ENCODE assay signal across 10 mouse cellular contexts in genomic region chr3:127749266-127749665, GRCm38 (mm10). TPM values are rescaled to one million over a fixed set of nuclear protein-coding genes. Genes with fewer than 3 reads are reported as not detected.
DNase-seq lines count a peak whose midpoint lies in the region; ATAC-seq and TF ChIP-seq lines count a peak whose summit lies in the region.
"Had no signal": no experiment of that assay in that cellular context is flagged by ENCODE, and none has a peak within 500 bp of the region (broad histone marks: within the 10 kb centered on the region; RNA-seq: fewer than 3 reads in every experiment).

No protein-coding gene starts in this region.

- no peak overlapping the region for H3K9ac ChIP-seq in heart, embryonic 14.5 days (ENCODE audit: low read length)
- H3K9ac ChIP-seq in embryonic facial prominence, embryonic 11.5 days (replicated peaks; ENCODE audit: low read length) = no peak overlapping the region
- H3K9ac ChIP-seq in hindbrain, embryonic 14.5 days = peak overlapping the region; percentile 3; the same call in 1 of the 2 replicates
- 0 out of 2 replicates have a peak overlapping the region, but pooled peaks have one; percentile 8 for H3K9ac ChIP-seq in midbrain, postnatal 0 days (replicated peaks; ENCODE audit: low read length, poor library complexity, severe bottlenecking)
- H3K9ac ChIP-seq: liver, embryonic 12.5 days had no signal

- peak overlapping the region; percentile 53 for H3K4me2 ChIP-seq in heart, embryonic 14.5 days (ENCODE audit: low read length)
- peak overlapping the region; percentile 32; the same call in 1 of the 2 replicates for H3K4me2 ChIP-seq in embryonic facial prominence, embryonic 11.5 days (ENCODE audit: low read depth, low read length)
- H3K4me2 ChIP-seq in hindbrain, embryonic 14.5 days (replicated peaks) = peak overlapping the region; percentile 49
- peak overlapping the region; percentile 51 for H3K4me2 ChIP-seq in midbrain, postnatal 0 days (ENCODE audit: low read depth, low read length, poor library complexity, severe bottlenecking)
- H3K4me2 ChIP-seq: liver, embryonic 12.5 days had no signal

- peaks cover 43% of the 10 kb centered on the region for H3K27me3 ChIP-seq in heart, embryonic 14.5 days (ENCODE audit: control insufficient read depth, insufficient read depth, low read length)
- H3K27me3 ChIP-seq in embryonic facial prominence, embryonic 11.5 days (ENCODE audit: control insufficient read depth, insufficient read depth, low read length) = peaks cover 16% of the 10 kb centered on the region
- peaks cover 33% of the 10 kb centered on the region; the same call in 1 of the 2 replicates for H3K27me3 ChIP-seq in hindbrain, embryonic 14.5 days (ENCODE audit: control insufficient read depth, insufficient read depth, low read length)
- peaks cover 13% of the 10 kb centered on the region for H3K27me3 ChIP-seq in midbrain, postnatal 0 days (ENCODE audit: insufficient read depth, low read length)

- H3K36me3 ChIP-seq in heart, embryonic 14.5 days (ENCODE audit: control insufficient read depth, insufficient read depth, low read length) = no peaks in the 10 kb centered on the region
- no peaks in the 10 kb centered on the region for H3K36me3 ChIP-seq in embryonic facial prominence, embryonic 11.5 days (replicated peaks; ENCODE audit: control insufficient read depth, insufficient read depth, low read depth, low read length)
- no peaks in the 10 kb centered on the region for H3K36me3 ChIP-seq in hindbrain, embryonic 14.5 days (replicated peaks; ENCODE audit: control insufficient read depth, insufficient read depth)
- no peaks in the 10 kb centered on the region for H3K36me3 ChIP-seq in midbrain, postnatal 0 days (ENCODE audit: insufficient read depth, low read length)
- H3K36me3 ChIP-seq: liver, embryonic 12.5 days had no signal

- H3K27ac ChIP-seq in heart, embryonic 14.5 days (replicated peaks in 1 of 2; ENCODE audit: control insufficient read depth in 1 of 2, insufficient read depth in 1 of 2, low read depth in 2 of 2, low read length in 2 of 2) = no peak overlapping the region
- H3K27ac ChIP-seq in embryonic facial prominence, embryonic 11.5 days (replicated peaks; ENCODE audit: low read depth, low read length) = no peak overlapping the region
- H3K27ac ChIP-seq in hindbrain, embryonic 14.5 days = no peak overlapping the region
- no peak overlapping the region for H3K27ac ChIP-seq in midbrain, postnatal 0 days (ENCODE audit: low read depth, low read length)
- H3K27ac ChIP-seq in gastrocnemius, adult 2 months = no peak overlapping the region
- H3K27ac ChIP-seq: liver, embryonic 12.5 days had no signal

- intact Hi-C loops in heart, postnatal 14 days (cut with DNase I) = no loop called here
- intact Hi-C loops in gastrocnemius, adult 2 months (cut with DNase I) = no loop called here

- ATAC-seq in heart, embryonic 14.5 days (ENCODE audit: insufficient number of reproducible peaks, insufficient read depth, low FRiP score, low read depth) = no peak
- ATAC-seq in embryonic facial prominence, embryonic 11.5 days (replicated peaks; ENCODE audit: insufficient number of reproducible peaks, low FRiP score, low TSS enrichment, low read depth) = no peak
- peak; percentile 72 for ATAC-seq in hindbrain, embryonic 14.5 days (ENCODE audit: low FRiP score)
- ATAC-seq in midbrain, postnatal 0 days (ENCODE audit: low FRiP score) = 0 out of 2 replicates have a peak, but pooled peaks have one; percentile 22
- ATAC-seq: liver, embryonic 12.5 days had no signal

- H3K4me3 ChIP-seq in heart, embryonic 14.5 days (ENCODE audit: control insufficient read depth in 1 of 2, insufficient read depth in 1 of 2, low read depth in 1 of 2, low read length in 2 of 2) = peak overlapping the region in 1 of 2 experiments; percentile 0; a peak in 2 of 4 replicates
- H3K4me3 ChIP-seq in embryonic facial prominence, embryonic 11.5 days (ENCODE audit: low read depth, low read length) = no peak overlapping the region
- peak overlapping the region; percentile 9 for H3K4me3 ChIP-seq in hindbrain, embryonic 14.5 days (replicated peaks; ENCODE audit: low read length)
- H3K4me3 ChIP-seq in midbrain, postnatal 0 days (ENCODE audit: low read depth, low read length) = peak overlapping the region; percentile 17
- H3K4me3 ChIP-seq in gastrocnemius, adult 2 months = no peak overlapping the region
- H3K4me3 ChIP-seq: liver, embryonic 12.5 days had no signal

- no peak for TF ChIP-seq CTCF in midbrain, postnatal 0 days (IDR thresholded peaks at IDR 0.05)
- no peak for TF ChIP-seq CTCF in gastrocnemius, adult 2 months (IDR thresholded peaks at IDR 0.05)

- H3K4me1 ChIP-seq in heart, embryonic 14.5 days (ENCODE audit: control insufficient read depth in 2 of 2, insufficient read depth in 2 of 2, low read length in 2 of 2) = no peaks in the 10 kb centered on the region
- H3K4me1 ChIP-seq in embryonic facial prominence, embryonic 11.5 days (ENCODE audit: control insufficient read depth, insufficient read depth, low read length) = no peaks in the 10 kb centered on the region; the same call in 1 of the 2 replicates
- peaks cover 23% of the 10 kb centered on the region for H3K4me1 ChIP-seq in hindbrain, embryonic 14.5 days (replicated peaks; ENCODE audit: control insufficient read depth, insufficient read depth, low read length)
- peaks cover 8% of the 10 kb centered on the region; the same call in 1 of the 2 replicates for H3K4me1 ChIP-seq in midbrain, postnatal 0 days (ENCODE audit: insufficient read depth, low read length)
- H3K4me1 ChIP-seq: liver, embryonic 12.5 days had no signal

- WGBS in heart, embryonic 14.5 days = 27% methylated on average over 9 of the region's 9 CpGs
- WGBS in embryonic facial prominence, embryonic 11.5 days = 15% methylated on average over 9 of the region's 9 CpGs
- 3% methylated on average over 9 of the region's 9 CpGs for WGBS in hindbrain, embryonic 14.5 days
- WGBS in midbrain, postnatal 0 days = 6% methylated on average over 9 of the region's 9 CpGs

- DNase-seq in heart, postnatal 14 days = no peak
- DNase-seq in embryonic facial prominence, embryonic 11.5 days (ENCODE audit: low spot score) = peak; percentile 54
- DNase-seq in hindbrain, embryonic 14.5 days (ENCODE audit: low spot score) = peak; percentile 44
- peak; percentile 26 for DNase-seq in midbrain, postnatal 0 days (ENCODE audit: low spot score)
- no peak for DNase-seq in gastrocnemius, postnatal 4 days (ENCODE audit: low spot score in 2 of 2)
- no peak for DNase-seq in ovary, postnatal 14 days (ENCODE audit: low spot score)
- no peak for DNase-seq in gastrocnemius, adult 2 months
- DNase-seq: cerebellum, adult 8-10 months had no signal

- H3K9me3 ChIP-seq in heart, embryonic 14.5 days (ENCODE audit: control insufficient read depth, low read length) = no peaks in the 10 kb centered on the region
- H3K9me3 ChIP-seq in embryonic facial prominence, embryonic 11.5 days (replicated peaks; ENCODE audit: control insufficient read depth, low read length) = no peaks in the 10 kb centered on the region
- H3K9me3 ChIP-seq in hindbrain, embryonic 14.5 days (ENCODE audit: control insufficient read depth, low read length) = no peaks in the 10 kb centered on the region
- H3K9me3 ChIP-seq in midbrain, postnatal 0 days (ENCODE audit: low read length) = no peaks in the 10 kb centered on the region
- H3K9me3 ChIP-seq: liver, embryonic 12.5 days had no signal

RNA-seq across cellular contexts. Expression of gene Alpk1, which starts 31.1 kb away (rescaled TPM):
- 1.2 and 2.0 TPM in 2 replicates for polyA plus RNA-seq in heart, embryonic 14.5 days (2014; fragmentation: Nextera tagmentation; extraction: Ambion mirVana)
- total RNA-seq in heart, postnatal 14 days (2021) = 1 to 10 TPM; 2.9 to 5.2 TPM
- 0.60 and 1.1 TPM in 2 replicates for polyA plus RNA-seq in embryonic facial prominence, embryonic 11.5 days (2014; fragmentation: Nextera tagmentation; extraction: Ambion mirVana)
- 0.80 and 0.91 TPM in 2 replicates for polyA plus RNA-seq in hindbrain, embryonic 14.5 days (2014; fragmentation: Nextera tagmentation; extraction: Ambion mirVana)
- total RNA-seq in midbrain, postnatal 0 days (2014; rRNA removed) = 0.60 and 0.99 TPM in 2 replicates
- 0.20 and 0.25 TPM in 2 replicates for polyA plus RNA-seq in midbrain, postnatal 0 days (2015; fragmentation: Nextera tagmentation; extraction: Ambion mirVana)
- 1 to 10 TPM; 2.4 to 2.7 TPM for total RNA-seq in gastrocnemius, postnatal 4 days (2021)
- total RNA-seq in gastrocnemius, adult 2 months (2021) = 1 to 10 TPM; 1.4 to 1.6 TPM

RNA-seq across cellular contexts. Expression of gene Tifa, which starts 40.3 kb away (rescaled TPM):
- 3.6 and 3.8 TPM in 2 replicates for polyA plus RNA-seq in heart, embryonic 14.5 days (2014; fragmentation: Nextera tagmentation; extraction: Ambion mirVana)
- 1 to 10 TPM; 2.1 to 3.1 TPM for total RNA-seq in heart, postnatal 14 days (2021)
- 2.8 and 3.0 TPM in 2 replicates for polyA plus RNA-seq in embryonic facial prominence, embryonic 11.5 days (2014; fragmentation: Nextera tagmentation; extraction: Ambion mirVana)
- 3.9 and 5.3 TPM in 2 replicates for polyA plus RNA-seq in hindbrain, embryonic 14.5 days (2014; fragmentation: Nextera tagmentation; extraction: Ambion mirVana)
- 1.4 and 2.6 TPM in 2 replicates for total RNA-seq in midbrain, postnatal 0 days (2014; rRNA removed)
- polyA plus RNA-seq in midbrain, postnatal 0 days (2015; fragmentation: Nextera tagmentation; extraction: Ambion mirVana) = 2.6 and 2.9 TPM in 2 replicates
- 1 to 10 TPM; 1.6 to 2.0 TPM for total RNA-seq in gastrocnemius, postnatal 4 days (2021)
- total RNA-seq in gastrocnemius, adult 2 months (2021) = 1 to 10 TPM in 1 of 2 experiments, under 1 TPM in 1; 0.64 to 1.3 TPM

Comparison
In these comparisons a context has a peak if more than half of its experiments do, and no peak if none do; other contexts are left out.
1. ATAC-seq: peak in hindbrain, embryonic 14.5 days (single experiment) and midbrain, postnatal 0 days (single experiment); none in heart, embryonic 14.5 days (single experiment) and embryonic facial prominence, embryonic 11.5 days (single experiment).
2. H3K4me3 ChIP-seq: peak in hindbrain, embryonic 14.5 days (single experiment) and midbrain, postnatal 0 days (single experiment); none in embryonic facial prominence, embryonic 11.5 days (single experiment) and gastrocnemius, adult 2 months (single experiment).
3. H3K9ac ChIP-seq: peak in hindbrain, embryonic 14.5 days (single experiment) and midbrain, postnatal 0 days (single experiment); none in heart, embryonic 14.5 days (single experiment) and embryonic facial prominence, embryonic 11.5 days (single experiment).
4. DNase-seq: peak in embryonic facial prominence, embryonic 11.5 days (single experiment), hindbrain, embryonic 14.5 days (single experiment) and midbrain, postnatal 0 days (single experiment); none in heart, postnatal 14 days (0 of 2), gastrocnemius, postnatal 4 days (0 of 2), ovary, postnatal 14 days (single experiment) and gastrocnemius, adult 2 months (single experiment).
5. Peak in every context shown above with its lines, with median percentiles within 50 percentile points of each other: H3K4me2 ChIP-seq.